Mouse (Mus musculus): ENCODE measurements around the gene 1810055G02Rik.

- TF ChIP-seq CTCF (IDR thresholded peaks at IDR 0.05; ENCODE audit: control insufficient read depth, insufficient read depth, insufficient read length), result no peak
- no peak for TF ChIP-seq MAX (IDR thresholded peaks at IDR 0.05)
- TF ChIP-seq USF1 (IDR thresholded peaks at IDR 0.05; ENCODE audit: low read depth), result no peak
- no peak for TF ChIP-seq MYOG (IDR thresholded peaks at IDR 0.05; ENCODE audit: control insufficient read depth, extremely low read depth, insufficient read length)
- no peak for TF ChIP-seq FOSL1 (IDR thresholded peaks at IDR 0.05; ENCODE audit: insufficient read depth, low read length, poor library complexity, severe bottlenecking)
- TF ChIP-seq CEBPB (IDR thresholded peaks at IDR 0.05; ENCODE audit: low read depth), result no peak
Observed at GRCm38 (mm10) chr19:3680732-3681131, 27.4 kb upstream of the 1810055G02Rik start.
